Mouse (Mus musculus) thymus, adult 2 months (tissue): ENCODE data around the gene Kcnc3.

Experiments
- CTCF ChIP-seq: fragments of 200-500 bp; IDR thresholded peaks from 2 replicates; pipeline ENCODE4 v1.5.1; 2012; ENCODE audit warnings: mild to moderate bottlenecking, control low read depth, low read length, moderate library complexity, borderline replicate concordance; ENCODE audit not compliant: control insufficient read depth, poor library complexity, insufficient read depth; ENCODE audit errors: extremely low read depth
- POLR2A ChIP-seq: fragments of 200-500 bp; IDR thresholded peaks from 2 replicates; pipeline ENCODE4 v1.6.1; 2012; ENCODE audit warnings: mild to moderate bottlenecking, low read length, control low read depth, moderate library complexity; ENCODE audit not compliant: control insufficient read depth, poor library complexity, insufficient read depth; ENCODE audit errors: extremely low read depth

DNA sequence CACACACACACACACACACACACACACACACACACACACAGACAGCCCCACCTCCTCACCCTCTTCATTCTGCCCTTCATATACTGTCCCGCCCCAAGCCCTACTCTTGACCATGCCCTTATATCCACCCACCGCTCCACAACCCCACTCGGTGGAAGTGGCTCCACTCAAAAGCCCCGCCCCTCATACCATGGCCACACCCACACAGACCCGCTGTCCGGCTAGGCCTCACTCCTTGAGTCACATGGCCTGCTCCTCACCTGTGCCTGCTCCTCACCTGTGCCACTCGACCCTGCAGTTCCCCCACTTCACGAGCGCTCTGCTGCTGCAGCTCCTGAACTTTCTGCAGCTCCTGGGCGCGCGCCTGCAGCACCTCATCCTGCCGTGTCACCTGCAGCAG lies 40.0 kb downstream of the Kcnc3 start:
- TF ChIP-seq POLR2A (no peak), CTCF (no peak)
